Comparison of ENCODE assay signal across 11 mouse cellular contexts in genomic region chr12:56160736-56161135, GRCm38 (mm10).
"Had no signal": no experiment of that assay in that cellular context is flagged by ENCODE, and none has a peak within 500 bp of the region (broad histone marks: within the 10 kb centered on the region; RNA-seq: fewer than 3 reads in every experiment).

No protein-coding gene starts in this region.

- DNase-seq: right cerebral cortex, adult 18-20 months; right cerebral cortex, postnatal 14 days; right cerebral cortex, postnatal 25 days; right cerebral cortex, postnatal 4 days; spleen, adult 18-20 months; thymus, adult 18-20 months; thymus, adult 2 months; thymus, postnatal 14 days; thymus, postnatal 25 days; thymus, postnatal 36 days; thymus, postnatal 4 days had no signal
